Mouse (Mus musculus): ENCODE measurements around the gene Egflam.

Egflam gene

GRCm38 (mm10) chr15:7191074-7191473 is 207.1 kb downstream of the Egflam start:
- no peak for ATAC-seq (ENCODE audit: insufficient number of reproducible peaks, low FRiP score, low TSS enrichment)

GRCm38 (mm10) chr15:7189678-7190454 is 208.3 kb downstream of the Egflam start:
- no peak for ATAC-seq (ENCODE audit: insufficient number of reproducible peaks, low FRiP score, low TSS enrichment)

- ATAC-seq (ENCODE audit: insufficient number of reproducible peaks, low FRiP score, low TSS enrichment) = no peak
These were observed 210.5 kb downstream of the Egflam start for GRCm38 (mm10) chr15:7187682-7188081.

GRCm38 (mm10) chr15:7180576-7180975 is 217.6 kb downstream of the Egflam start:
- no peak for ATAC-seq (ENCODE audit: insufficient number of reproducible peaks, low FRiP score, low TSS enrichment)

- no peak for ATAC-seq (ENCODE audit: insufficient number of reproducible peaks, low FRiP score, low TSS enrichment)
These were observed 224.4 kb downstream of the Egflam start for GRCm38 (mm10) chr15:7173776-7174175.

GRCm38 (mm10) chr15:7173346-7173745 is 224.8 kb downstream of the Egflam start:
- ATAC-seq (ENCODE audit: insufficient number of reproducible peaks, low FRiP score, low TSS enrichment) = no peak

- no peak for ATAC-seq (ENCODE audit: insufficient number of reproducible peaks, low FRiP score, low TSS enrichment)
These were observed 225.3 kb downstream of the Egflam start for GRCm38 (mm10) chr15:7172875-7173274.

GRCm38 (mm10) chr15:7167906-7168532 is 230.2 kb downstream of the Egflam start:
- no peak for ATAC-seq (ENCODE audit: insufficient number of reproducible peaks, low FRiP score, low TSS enrichment)

GRCm38 (mm10) chr15:7167238-7167905 is 230.8 kb downstream of the Egflam start:
- no peak for ATAC-seq (ENCODE audit: insufficient number of reproducible peaks, low FRiP score, low TSS enrichment)

- ATAC-seq (ENCODE audit: insufficient number of reproducible peaks, low FRiP score, low TSS enrichment) = no peak
These were observed 231.5 kb downstream of the Egflam start for GRCm38 (mm10) chr15:7166735-7167134.

- no peak for ATAC-seq (ENCODE audit: insufficient number of reproducible peaks, low FRiP score, low TSS enrichment)
These were observed 234.3 kb downstream of the Egflam start for GRCm38 (mm10) chr15:7163851-7164250.

GRCm38 (mm10) chr15:7160321-7160720 is 237.9 kb downstream of the Egflam start:
- ATAC-seq (ENCODE audit: insufficient number of reproducible peaks, low FRiP score, low TSS enrichment) = no peak

- ATAC-seq (ENCODE audit: insufficient number of reproducible peaks, low FRiP score, low TSS enrichment) = no peak
These were observed 238.3 kb downstream of the Egflam start for GRCm38 (mm10) chr15:7159869-7160268.

- no peak for ATAC-seq (ENCODE audit: insufficient number of reproducible peaks, low FRiP score, low TSS enrichment)
These were observed 240.5 kb downstream of the Egflam start for GRCm38 (mm10) chr15:7157658-7158057.

All from cerebellum, adult (tissue).